Mouse (Mus musculus): ENCODE measurements around the gene Cep290. TPM values are rescaled to one million over a fixed set of nuclear protein-coding genes. Genes with fewer than 3 reads are reported as not detected.

The Cep290 gene
- polyA plus RNA-seq, 1 experiment from 2014 or later = 4.9 TPM

GRCm38 (mm10) chr10:100598339-100598738 is 111.0 kb downstream of the Cep290 start:
- no peak overlapping the region for H3K4me2 ChIP-seq
- H3K9me3 ChIP-seq = no peaks in the 10 kb centered on the region
- no peak overlapping the region for H3K4me3 ChIP-seq
- H3K27me3 ChIP-seq = no peaks in the 10 kb centered on the region
- H3K9ac ChIP-seq = no peak overlapping the region
- H3K27ac ChIP-seq = no peak overlapping the region
- no peaks in the 10 kb centered on the region for H3K4me1 ChIP-seq
- no peaks in the 10 kb centered on the region for H3K36me3 ChIP-seq
- no peak for ATAC-seq (ENCODE audit: insufficient number of reproducible peaks, low FRiP score, low TSS enrichment, low read depth)
- 82% methylated on average over 3 of the region's 3 CpGs for WGBS

GRCm38 (mm10) chr10:100603511-100603910 is 116.2 kb downstream of the Cep290 start:
- no peak for ATAC-seq (ENCODE audit: insufficient number of reproducible peaks, low FRiP score, low TSS enrichment, low read depth)
- Histone ChIP-seq H3K36me3 (no peaks in the 10 kb centered on the region), H3K9ac (no peak overlapping the region), H3K27me3 (no peaks in the 10 kb centered on the region), H3K4me3 (no peak overlapping the region), H3K4me2 (no peak overlapping the region), H3K9me3 (no peaks in the 10 kb centered on the region), H3K4me1 (no peaks in the 10 kb centered on the region), H3K27ac (no peak overlapping the region)
- 85% methylated on average over 9 of the region's 9 CpGs for WGBS

GRCm38 (mm10) chr10:100604254-100604653 is 116.9 kb downstream of the Cep290 start:
- H3K4me1 ChIP-seq = no peaks in the 10 kb centered on the region
- ATAC-seq (ENCODE audit: insufficient number of reproducible peaks, low FRiP score, low TSS enrichment, low read depth) = no peak
- no peak overlapping the region for H3K27ac ChIP-seq
- H3K4me2 ChIP-seq = no peak overlapping the region
- H3K27me3 ChIP-seq = no peaks in the 10 kb centered on the region
- no peak overlapping the region for H3K9ac ChIP-seq
- H3K36me3 ChIP-seq = no peaks in the 10 kb centered on the region
- WGBS = 63% methylated on average over 2 of the region's 2 CpGs
- no peaks in the 10 kb centered on the region for H3K9me3 ChIP-seq
- H3K4me3 ChIP-seq = no peak overlapping the region

- no peaks in the 10 kb centered on the region for H3K27me3 ChIP-seq
- ATAC-seq (ENCODE audit: insufficient number of reproducible peaks, low FRiP score, low TSS enrichment, low read depth) = no peak
- no peak overlapping the region for H3K4me3 ChIP-seq
- no peak overlapping the region for H3K9ac ChIP-seq
- no peaks in the 10 kb centered on the region for H3K4me1 ChIP-seq
- no peak overlapping the region for H3K27ac ChIP-seq
- H3K9me3 ChIP-seq = no peaks in the 10 kb centered on the region
- no peaks in the 10 kb centered on the region for H3K36me3 ChIP-seq
- 64% methylated on average over 6 of the region's 6 CpGs for WGBS
- no peak overlapping the region for H3K4me2 ChIP-seq
These were observed 130.0 kb downstream of the Cep290 start for GRCm38 (mm10) chr10:100617233-100617903.

GRCm38 (mm10) chr10:100619474-100619873 is 132.1 kb downstream of the Cep290 start:
- Histone ChIP-seq H3K4me3 (no peak overlapping the region), H3K4me1 (no peaks in the 10 kb centered on the region), H3K27me3 (no peaks in the 10 kb centered on the region), H3K27ac (no peak overlapping the region), H3K9me3 (no peaks in the 10 kb centered on the region), H3K36me3 (no peaks in the 10 kb centered on the region), H3K4me2 (no peak overlapping the region), H3K9ac (no peak overlapping the region)
- WGBS = 80% methylated on average over 7 of the region's 7 CpGs
- ATAC-seq (ENCODE audit: insufficient number of reproducible peaks, low FRiP score, low TSS enrichment, low read depth) = no peak

- Histone ChIP-seq H3K9ac (no peak overlapping the region), H3K27ac (no peak overlapping the region), H3K36me3 (no peaks in the 10 kb centered on the region), H3K4me3 (no peak overlapping the region), H3K9me3 (no peaks in the 10 kb centered on the region), H3K4me2 (no peak overlapping the region), H3K4me1 (no peaks in the 10 kb centered on the region), H3K27me3 (no peaks in the 10 kb centered on the region)
- ATAC-seq (ENCODE audit: insufficient number of reproducible peaks, low FRiP score, low TSS enrichment, low read depth) = no peak
- 90% methylated on average over 12 of the region's 12 CpGs for WGBS
These were observed 132.7 kb downstream of the Cep290 start for GRCm38 (mm10) chr10:100620040-100620439.

GRCm38 (mm10) chr10:100622494-100622893 is 135.1 kb downstream of the Cep290 start:
- Histone ChIP-seq H3K9me3 (no peaks in the 10 kb centered on the region), H3K36me3 (no peaks in the 10 kb centered on the region), H3K4me2 (no peak overlapping the region), H3K27me3 (no peaks in the 10 kb centered on the region), H3K4me3 (no peak overlapping the region), H3K27ac (no peak overlapping the region), H3K4me1 (no peaks in the 10 kb centered on the region), H3K9ac (no peak overlapping the region)
- WGBS = 63% methylated on average over 3 of the region's 3 CpGs
- ATAC-seq (ENCODE audit: insufficient number of reproducible peaks, low FRiP score, low TSS enrichment, low read depth) = no peak

Other genes with a start within 250 kb of the Cep290 start
- gene Gm4301, start 151.9 kb upstream of the Cep290 start, polyA plus RNA-seq (2015; fragmentation: Nextera tagmentation; extraction: Ambion mirVana) = not detected in 2 replicates
- gene Gm4302, start 146.7 kb upstream of the Cep290 start, polyA plus RNA-seq (2015; fragmentation: Nextera tagmentation; extraction: Ambion mirVana) = not detected in 2 replicates
- gene Gm4303, start 141.6 kb upstream of the Cep290 start, polyA plus RNA-seq (2015; fragmentation: Nextera tagmentation; extraction: Ambion mirVana) = not detected in 2 replicates
- not detected in 2 replicates for gene Gm4305, start 136.5 kb upstream of the Cep290 start, polyA plus RNA-seq (2015; fragmentation: Nextera tagmentation; extraction: Ambion mirVana)
- gene Gm4307, start 126.2 kb upstream of the Cep290 start, polyA plus RNA-seq (2015; fragmentation: Nextera tagmentation; extraction: Ambion mirVana) = not detected in 2 replicates
- not detected in 2 replicates for gene Gm4312, start 105.0 kb upstream of the Cep290 start, polyA plus RNA-seq (2015; fragmentation: Nextera tagmentation; extraction: Ambion mirVana)
- 20.4 and 20.8 TPM in 2 replicates for gene Tmtc3, start 208 bp upstream of the Cep290 start, polyA plus RNA-seq (2015; fragmentation: Nextera tagmentation; extraction: Ambion mirVana)
- 10.2 and 10.8 TPM in 2 replicates for gene 4930430F08Rik, start 102.9 kb downstream of the Cep290 start, polyA plus RNA-seq (2015; fragmentation: Nextera tagmentation; extraction: Ambion mirVana)
- not detected in 2 replicates for gene 1700017N19Rik, start 102.9 kb downstream of the Cep290 start, polyA plus RNA-seq (2015; fragmentation: Nextera tagmentation; extraction: Ambion mirVana)

Data from limb, embryonic 15.5 days (tissue).